Mouse (Mus musculus) kidney, adult 8-10 months (tissue): ENCODE measurements around the gene Rcc1.
"Not testable (repeated sequence)": the region's sequence is repeated elsewhere in the genome, so short reads cannot be mapped to it uniquely, and the experiment has no call there.

Experiments used
- DNase-seq, 2 experiments: peaks; one replicate each; pipeline ENCODE4 v3.0.0; 2022

Rcc1 gene

DNA sequence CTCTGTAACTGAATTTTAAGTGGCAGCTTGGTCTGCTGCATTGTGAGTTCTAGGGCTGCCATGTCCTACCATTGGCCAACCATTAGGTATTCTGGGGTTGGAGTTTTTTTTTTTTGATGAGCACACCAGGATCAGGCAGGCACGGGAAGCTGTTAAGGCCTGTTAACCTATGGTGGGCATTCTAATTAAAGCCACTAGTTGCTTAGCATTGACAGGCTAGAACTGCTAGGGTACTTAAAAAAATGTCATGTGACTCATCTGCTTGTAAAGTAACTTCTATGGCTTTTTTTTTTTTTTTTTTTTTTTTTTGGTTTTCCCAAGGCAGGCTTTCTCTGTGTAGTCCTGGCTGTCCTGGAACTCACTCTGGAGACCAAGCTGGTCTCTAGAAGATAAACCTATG, 42.2 kb downstream of the Rcc1 start:
- DNase-seq: no peak

DNA sequence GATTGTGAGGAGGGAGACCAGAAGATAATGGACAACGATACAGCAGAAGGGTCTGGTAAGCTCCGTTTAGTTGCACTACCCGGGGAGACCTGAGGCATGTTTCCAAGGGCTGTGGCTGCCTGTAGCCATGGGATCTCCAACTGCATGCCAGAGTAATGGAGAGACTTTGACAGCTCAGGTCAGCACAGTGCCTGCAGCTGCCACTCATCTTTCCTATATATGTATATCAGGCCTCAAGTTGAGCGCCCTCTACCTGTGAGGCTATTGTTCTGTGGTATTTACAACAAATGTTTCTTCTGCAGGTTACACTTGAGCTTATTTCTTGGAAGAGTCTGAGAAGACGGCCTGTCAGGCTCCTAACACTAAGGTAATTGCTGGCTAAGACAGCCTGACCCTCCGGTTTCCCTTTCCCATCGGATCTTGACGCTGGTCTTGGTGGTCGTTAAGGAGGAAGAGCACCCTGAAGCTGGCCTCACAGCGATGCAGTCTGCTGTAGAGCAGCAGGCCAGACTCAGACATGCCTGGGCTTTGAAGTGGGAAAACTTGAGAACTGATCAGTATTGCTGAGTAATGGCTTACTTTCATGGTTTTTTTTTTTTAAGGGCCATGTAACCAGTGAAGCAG, 43.4 kb downstream of the Rcc1 start:
- peak in 1 of 2 experiments; percentile 56 for DNase-seq

GRCm38 (mm10) chr4:132309140-132309848, 44.1 kb downstream of the Rcc1 start:
- no peak for DNase-seq

GRCm38 (mm10) chr4:132308437-132309139, 44.8 kb downstream of the Rcc1 start:
- DNase-seq: peak; percentile 90 to 92

- DNase-seq: no peak
Observed at GRCm38 (mm10) chr4:132306004-132306403, 47.4 kb downstream of the Rcc1 start.

GRCm38 (mm10) chr4:132305276-132305675, 48.1 kb downstream of the Rcc1 start:
- DNase-seq: peak; percentile 61 to 72

GRCm38 (mm10) chr4:132303484-132303883, 49.9 kb downstream of the Rcc1 start:
- not testable (repeated sequence) for DNase-seq

GRCm38 (mm10) chr4:132302939-132303479, 50.4 kb downstream of the Rcc1 start, which contains the start of gene Rab42:
Gene Rab42 (minus strand): TSS chr4:132303385.
- peak in 1 of 2 experiments; percentile 44 for DNase-seq

- no peak for DNase-seq
Observed at GRCm38 (mm10) chr4:132301965-132302938, 51.2 kb downstream of the Rcc1 start.

- DNase-seq: no peak
Observed at GRCm38 (mm10) chr4:132301486-132301885, 51.9 kb downstream of the Rcc1 start.

GRCm38 (mm10) chr4:132299849-132300248, 53.6 kb downstream of the Rcc1 start:
- no peak for DNase-seq

DNA sequence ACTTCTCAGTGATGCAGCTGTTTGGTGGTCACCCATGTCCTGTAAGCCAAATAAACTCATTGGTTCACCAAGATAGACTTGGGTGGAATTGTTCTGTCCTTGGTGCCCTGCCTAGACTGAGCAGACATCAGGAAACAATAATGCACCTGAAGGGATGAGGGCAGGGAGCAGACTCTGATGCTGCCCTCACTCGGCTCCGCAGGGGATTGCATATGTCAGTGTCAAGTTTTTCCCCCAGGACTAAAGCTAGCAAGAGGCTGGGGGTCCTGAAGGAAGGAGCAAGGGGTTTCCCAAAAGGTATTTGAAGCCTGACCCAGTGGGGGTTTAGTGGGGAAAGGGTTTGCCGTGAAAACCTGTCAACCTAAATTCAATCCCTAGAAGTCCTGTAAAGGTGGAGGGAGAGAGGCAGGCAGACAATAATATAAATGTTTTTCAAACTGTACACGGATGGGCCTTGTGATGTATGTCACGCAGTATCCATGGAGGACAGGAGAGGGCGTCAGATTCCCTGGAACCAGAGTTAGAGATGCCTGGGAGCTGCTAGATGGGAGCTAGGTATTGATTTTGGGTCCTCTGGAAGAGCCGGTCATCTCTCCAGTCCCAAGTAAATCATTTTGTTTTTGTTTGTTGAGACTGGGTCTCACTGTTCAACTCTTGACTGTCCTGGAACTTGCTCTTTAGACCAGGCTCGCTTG, 57.6 kb downstream of the Rcc1 start:
- no peak for DNase-seq

- peak in 1 of 2 experiments; percentile 53 for DNase-seq
Observed at GRCm38 (mm10) chr4:132293682-132294240, 59.6 kb downstream of the Rcc1 start.

DNA sequence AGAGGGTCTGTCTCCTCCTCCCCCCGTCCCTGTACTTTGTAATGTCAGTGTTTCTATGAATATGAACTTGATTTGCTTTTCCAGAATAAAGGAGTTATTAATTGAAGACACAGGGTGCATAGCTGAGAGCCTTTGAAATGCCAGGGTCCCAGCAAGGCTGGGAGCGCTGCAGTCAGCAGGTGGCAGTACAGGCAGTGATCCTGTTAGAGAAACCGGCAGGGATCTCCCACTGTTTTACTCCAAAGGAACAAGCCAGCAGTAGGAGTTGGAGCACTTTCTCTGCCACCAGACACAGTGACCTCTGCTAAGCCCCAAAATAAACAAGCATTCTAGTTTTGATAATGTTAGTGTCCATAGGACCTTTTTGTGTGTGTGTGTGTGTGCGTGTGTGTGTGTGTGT, 60.4 kb downstream of the Rcc1 start:
- peak in 1 of 2 experiments; percentile 72 for DNase-seq

DNA sequence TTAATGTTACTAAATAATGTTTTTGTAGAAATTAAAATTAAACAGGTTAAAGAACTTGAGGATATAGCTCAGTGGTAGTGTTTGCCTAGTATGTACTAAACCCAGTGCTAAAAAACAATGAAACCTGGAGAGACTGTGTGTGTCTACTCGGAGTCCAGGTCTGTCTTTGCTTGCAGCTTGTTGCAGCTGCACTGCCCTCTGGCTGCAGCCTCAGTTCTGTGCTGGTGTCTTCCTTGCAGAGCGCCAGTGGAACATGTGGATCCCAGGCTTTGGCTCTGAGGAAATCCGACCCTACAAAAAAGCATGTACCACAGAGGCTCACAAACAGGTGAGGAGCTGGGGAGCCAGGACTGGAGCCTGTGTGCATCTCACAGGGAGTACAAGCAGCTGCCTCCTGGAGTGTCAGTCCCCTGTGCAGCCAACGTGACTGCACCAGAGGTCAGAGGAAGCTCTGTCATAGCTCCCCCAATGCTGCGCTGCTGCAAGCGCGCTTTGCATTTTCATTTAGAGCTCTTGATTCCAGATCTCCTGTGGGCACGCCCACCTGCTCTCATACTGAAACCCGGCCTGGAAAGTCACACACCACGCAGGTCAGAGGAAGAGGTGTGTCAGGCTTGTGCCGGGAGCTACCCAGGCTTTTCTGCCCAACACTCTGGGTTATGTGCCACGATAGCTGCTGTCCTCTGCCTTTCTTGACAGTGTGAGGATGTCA, 61.6 kb downstream of the Rcc1 start:
- no peak for DNase-seq

DNA sequence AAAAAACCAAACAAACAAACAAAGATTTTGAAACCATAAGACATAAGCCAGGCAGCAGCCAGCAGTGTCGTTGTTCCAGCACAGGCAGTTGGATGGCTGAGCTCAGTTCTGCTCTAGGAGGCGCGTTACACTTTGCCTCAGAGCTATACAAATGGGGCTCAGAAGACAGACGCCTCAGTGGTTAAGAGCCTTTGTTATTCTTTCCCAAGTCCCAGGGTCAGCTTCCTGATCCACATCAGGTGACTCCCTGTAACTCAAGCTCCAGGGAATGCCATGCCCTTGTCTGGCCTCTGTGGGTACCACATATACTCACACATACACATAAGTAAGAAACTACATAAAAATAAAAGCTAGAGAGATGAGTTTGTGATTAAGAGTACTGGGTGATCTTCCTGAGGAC, 62.3 kb downstream of the Rcc1 start:
- no peak for DNase-seq

GRCm38 (mm10) chr4:132288840-132289239, 64.6 kb downstream of the Rcc1 start:
- not testable (repeated sequence) for DNase-seq
